Mouse (Mus musculus) cerebellum, adult 2 months (tissue): ENCODE measurements at regions not wholly inside any gene's neighbourhood (a gene's known extent, or its start where the extent isn't known, plus 50 kb on each side); places are given as distances from the start of the nearest gene placed in this dataset.

ENCODE experiments used
- DNase-seq, 2 experiments: peaks; one replicate each; pipeline ENCODE4 v3.0.0; 2021
- H3K27ac ChIP-seq: fragments of 200-500 bp; 2 replicates; pipeline ENCODE4 v1.5.1; 2012; ENCODE audit warnings: low read length, control low read depth, inconsistent platforms; ENCODE audit not compliant: insufficient read depth
- H3K27me3 ChIP-seq: fragments of 200-500 bp; 2 replicates; pipeline ENCODE4 v1.6.1; 2012; ENCODE audit warnings: inconsistent platforms, mild to moderate bottlenecking, low read length, moderate library complexity; ENCODE audit not compliant: control insufficient read depth, insufficient read depth
- H3K4me1 ChIP-seq: fragments of 200-500 bp; 2 replicates; pipeline ENCODE4 v1.6.1; 2011; ENCODE audit warnings: low read length; ENCODE audit not compliant: control insufficient read depth, insufficient read depth
- H3K4me3 ChIP-seq: fragments of 200-500 bp; replicated peaks from 2 replicates; pipeline ENCODE3; 2011; ENCODE audit warnings: mild to moderate bottlenecking, low read depth, low read length, control low read depth; ENCODE audit not compliant: insufficient read depth
- CTCF ChIP-seq: fragments of 200-500 bp; IDR thresholded peaks from 2 replicates; pipeline ENCODE4 v1.5.1; 2011; ENCODE audit warnings: low read depth, mild to moderate bottlenecking, control low read depth, low read length, moderate library complexity, borderline replicate concordance; ENCODE audit not compliant: insufficient read depth
- POLR2A ChIP-seq: fragments of 200-500 bp; IDR thresholded peaks from 2 replicates; pipeline ENCODE4 v1.6.1; 2011; ENCODE audit warnings: low read length, control low read depth, borderline replicate concordance; ENCODE audit not compliant: insufficient read depth
- WGBS: fragments of 180-500 bp; shearing (Covaris S2); methylation state at CpG from one replicate; pipeline ENCODE4 v1.1.7; 2018; 5-methylcytosine and 5-hydroxymethylcytosine counted together

DNA sequence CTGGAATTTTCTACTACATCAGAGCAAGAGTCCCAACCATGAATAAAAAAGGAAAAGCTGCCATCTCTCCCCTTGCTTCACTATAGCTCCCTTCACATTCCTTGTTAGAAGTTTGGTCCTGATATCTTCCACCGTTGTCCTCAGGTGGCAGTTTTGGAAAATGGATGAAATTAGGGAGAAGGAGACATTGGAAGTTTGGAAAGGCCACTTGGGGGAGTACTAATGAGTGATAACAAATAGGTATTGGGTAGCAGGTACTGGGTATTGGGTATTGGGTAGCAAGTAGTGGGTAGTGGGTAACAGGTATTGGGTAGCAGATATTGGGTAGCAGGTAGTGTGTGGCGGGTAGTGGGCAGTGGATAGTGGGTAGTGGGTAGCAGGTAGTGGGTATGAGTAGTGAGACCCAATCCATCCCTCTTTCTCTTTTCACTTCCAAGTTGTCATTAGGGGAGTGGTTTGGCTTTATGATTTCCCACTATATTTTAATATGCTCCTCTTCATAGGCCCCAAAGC is 285.8 kb upstream of the Myo3a start:
- H3K4me3 ChIP-seq: no peak overlapping the region
- 77% methylated on average over 2 of the region's 2 CpGs for WGBS

DNA sequence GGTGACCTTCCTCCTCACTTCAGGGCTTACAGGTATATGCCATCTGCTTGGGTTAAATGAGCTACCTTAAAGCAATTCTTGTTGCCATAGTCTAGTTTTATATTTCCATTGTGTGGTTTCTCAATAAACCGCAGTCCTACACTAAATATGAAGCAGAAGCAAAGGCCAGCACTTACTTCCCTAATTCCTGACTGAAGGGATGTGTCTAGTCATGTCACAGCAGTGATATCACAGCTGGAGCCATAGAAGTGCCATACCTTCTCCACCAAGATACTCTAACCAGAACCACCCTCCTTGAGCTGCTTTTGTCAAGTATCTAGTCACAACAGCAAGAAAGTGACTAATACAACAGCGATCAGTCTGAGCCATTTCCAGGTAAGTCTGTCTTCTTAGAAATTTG is 283.6 kb upstream of the Myo3a start:
- TF ChIP-seq POLR2A (no peak), CTCF (no peak)
- DNase-seq: no peak
- Histone ChIP-seq H3K4me3 (no peak overlapping the region), H3K27me3 (no peaks in the 10 kb centered on the region), H3K27ac (no peak overlapping the region), H3K4me1 (no peaks in the 10 kb centered on the region)
- WGBS: 87% methylated on average over 2 of the region's 2 CpGs

More for the DNA sequence above, 285.8 kb upstream of the Myo3a start:
- H3K27me3 ChIP-seq: no peaks in the 10 kb centered on the region
- H3K27ac ChIP-seq: no peak overlapping the region
- TF ChIP-seq CTCF: no peak
- TF ChIP-seq POLR2A: no peak
- H3K4me1 ChIP-seq: no peaks in the 10 kb centered on the region
- DNase-seq: no peak

- no peak for DNase-seq
- no peaks in the 10 kb centered on the region for H3K27me3 ChIP-seq
- WGBS: 77% methylated on average over 2 of the region's 2 CpGs
- TF ChIP-seq CTCF (no peak), POLR2A (no peak)
- H3K4me1 ChIP-seq: no peaks in the 10 kb centered on the region
- H3K4me3 ChIP-seq: no peak overlapping the region
- H3K27ac ChIP-seq: no peak overlapping the region
Measured at GRCm38 (mm10) chr2:21946484-21946883, 280.8 kb upstream of the Myo3a start.

- no peak for DNase-seq
- Histone ChIP-seq H3K27me3 (no peaks in the 10 kb centered on the region), H3K4me3 (no peak overlapping the region), H3K27ac (no peak overlapping the region), H3K4me1 (no peaks in the 10 kb centered on the region)
- WGBS: 70% methylated on average over 3 of the region's 3 CpGs
- TF ChIP-seq POLR2A (no peak), CTCF (no peak)
Measured at GRCm38 (mm10) chr2:21951279-21951678, 276.0 kb upstream of the Myo3a start.

GRCm38 (mm10) chr2:21956112-21956963 is 271.0 kb upstream of the Myo3a start:
- no peaks in the 10 kb centered on the region for H3K27me3 ChIP-seq
- H3K4me1 ChIP-seq: no peaks in the 10 kb centered on the region
- H3K4me3 ChIP-seq: no peak overlapping the region
- no peak overlapping the region for H3K27ac ChIP-seq
- TF ChIP-seq CTCF (no peak), POLR2A (no peak)
- no peak for DNase-seq
- 71% methylated on average over 3 of the region's 3 CpGs for WGBS

GRCm38 (mm10) chr2:21958365-21958764 is 268.9 kb upstream of the Myo3a start:
- H3K4me1 ChIP-seq: no peaks in the 10 kb centered on the region
- H3K4me3 ChIP-seq: no peak overlapping the region
- H3K27ac ChIP-seq: no peak overlapping the region
- DNase-seq: peak in 1 of 2 experiments; percentile 38
- TF ChIP-seq POLR2A (no peak), CTCF (peak; percentile 45; the same call in 1 of the 2 replicates)
- 2% methylated on average over 3 of the region's 3 CpGs for whole genome bisulfite sequencing
- no peaks in the 10 kb centered on the region for H3K27me3 ChIP-seq

- H3K4me3 ChIP-seq: no peak overlapping the region
- H3K27me3 ChIP-seq: no peaks in the 10 kb centered on the region
- no peak for DNase-seq
- H3K27ac ChIP-seq: no peak overlapping the region
- TF ChIP-seq POLR2A (no peak), CTCF (no peak)
- no peaks in the 10 kb centered on the region for H3K4me1 ChIP-seq
- WGBS: 54% methylated on average over 3 of the region's 3 CpGs
Measured at GRCm38 (mm10) chr2:21958802-21959201, 268.5 kb upstream of the Myo3a start.

DNA sequence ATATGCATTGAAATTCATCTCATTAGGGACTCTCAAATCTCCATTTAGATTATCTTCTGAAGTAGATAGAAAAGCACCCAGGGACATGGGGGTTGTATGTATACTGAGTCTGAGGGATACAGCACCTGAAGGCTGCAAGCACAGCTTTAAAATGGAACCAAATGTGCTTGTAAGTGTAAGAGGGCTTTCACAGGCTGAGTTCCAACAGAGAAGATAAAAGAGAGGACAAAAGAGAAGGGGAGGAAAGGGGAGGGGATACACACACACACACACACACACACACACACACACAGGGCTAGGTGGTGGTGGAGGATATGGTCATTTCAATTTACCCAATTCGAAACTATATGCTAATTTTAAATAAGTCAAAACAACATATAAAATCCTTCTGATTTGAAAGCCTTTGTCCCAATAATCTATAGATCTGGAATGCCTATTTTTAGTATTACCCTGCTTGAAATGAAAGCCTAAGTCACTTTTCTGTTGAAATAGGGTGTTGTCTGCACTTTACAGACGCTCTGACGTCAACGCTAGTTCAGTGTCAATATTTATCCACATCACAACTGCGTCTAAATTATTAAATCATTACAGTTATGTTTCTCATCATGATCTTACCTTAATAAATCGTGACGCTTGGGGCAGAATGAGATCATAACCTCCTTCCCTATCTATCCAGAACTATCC is 263.8 kb upstream of the Myo3a start:
- no peaks in the 10 kb centered on the region for H3K27me3 ChIP-seq
- no peak for DNase-seq
- TF ChIP-seq CTCF (no peak), POLR2A (no peak)
- H3K4me3 ChIP-seq: no peak overlapping the region
- H3K27ac ChIP-seq: no peak overlapping the region
- WGBS: 17% methylated on average over 7 of the region's 7 CpGs
- no peaks in the 10 kb centered on the region for H3K4me1 ChIP-seq
